Mouse (Mus musculus): ENCODE results near the gene Plch2.

The Plch2 gene

GRCm38 (mm10) chr4:155074418-155074817, 17.8 kb upstream of the Plch2 start:
- no peak for DNase-seq (ENCODE audit: low read depth)

GRCm38 (mm10) chr4:155070921-155071320, 14.3 kb upstream of the Plch2 start:
- DNase-seq (ENCODE audit: low read depth) = no peak

DNA sequence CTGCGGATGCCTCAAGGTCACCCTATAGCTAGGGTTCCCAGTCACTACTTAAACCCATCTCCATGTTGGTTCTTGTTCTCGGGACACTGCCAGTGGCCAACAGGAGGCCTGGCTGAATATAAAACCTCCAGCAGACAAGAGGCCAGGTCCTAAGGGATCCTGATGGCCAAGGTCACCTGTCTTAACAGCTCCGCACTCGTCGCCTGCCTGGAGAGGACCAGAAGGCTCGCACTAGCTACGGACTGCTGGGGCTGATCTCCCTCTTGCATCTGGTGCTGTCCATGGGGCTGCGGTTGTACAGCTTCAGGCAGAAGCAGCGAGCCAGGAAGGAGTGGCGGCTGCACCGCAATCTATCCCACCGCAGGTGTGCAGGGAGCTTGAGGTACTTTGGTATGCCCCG, 13.6 kb upstream of the Plch2 start:
- no peak for DNase-seq (ENCODE audit: low read depth)

DNA sequence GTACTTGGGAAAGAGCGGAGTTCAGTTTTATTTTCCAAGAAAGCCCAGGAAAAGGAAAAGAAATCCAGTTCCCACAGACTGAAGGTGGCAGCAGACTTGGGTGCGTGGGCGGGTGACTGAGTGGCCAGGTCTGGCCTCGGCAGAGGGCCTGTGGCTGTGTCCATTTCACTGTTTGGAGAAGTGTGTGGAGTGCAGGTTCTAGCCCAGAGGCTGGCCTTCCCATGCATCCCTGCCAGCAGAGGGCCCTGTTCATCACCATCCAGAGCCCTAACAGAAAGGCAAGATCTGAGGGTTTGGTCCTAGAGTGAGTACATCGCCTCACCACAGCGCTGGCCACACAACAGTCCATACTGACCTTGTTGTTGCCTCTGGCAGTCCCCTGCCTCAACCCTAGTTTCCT, 12.6 kb upstream of the Plch2 start:
- no peak for DNase-seq (ENCODE audit: low read depth)

GRCm38 (mm10) chr4:155068357-155068972, 11.9 kb upstream of the Plch2 start:
- DNase-seq (ENCODE audit: low read depth) = no peak

- DNase-seq (ENCODE audit: low read depth) = peak; percentile 98
These were observed 10.4 kb upstream of the Plch2 start, which contains the start of gene Pex10 for GRCm38 (mm10) chr4:155066834-155067522. Gene Pex10 (plus strand): TSS chr4:155067016.

- peak; percentile 92 for DNase-seq (ENCODE audit: low read depth)
These were observed 9.6 kb upstream of the Plch2 start for GRCm38 (mm10) chr4:155065970-155066833.

GRCm38 (mm10) chr4:155064474-155064873, 7.9 kb upstream of the Plch2 start:
- DNase-seq (ENCODE audit: low read depth) = no peak

GRCm38 (mm10) chr4:155063895-155064294, 7.3 kb upstream of the Plch2 start:
- DNase-seq (ENCODE audit: low read depth) = no peak

DNA sequence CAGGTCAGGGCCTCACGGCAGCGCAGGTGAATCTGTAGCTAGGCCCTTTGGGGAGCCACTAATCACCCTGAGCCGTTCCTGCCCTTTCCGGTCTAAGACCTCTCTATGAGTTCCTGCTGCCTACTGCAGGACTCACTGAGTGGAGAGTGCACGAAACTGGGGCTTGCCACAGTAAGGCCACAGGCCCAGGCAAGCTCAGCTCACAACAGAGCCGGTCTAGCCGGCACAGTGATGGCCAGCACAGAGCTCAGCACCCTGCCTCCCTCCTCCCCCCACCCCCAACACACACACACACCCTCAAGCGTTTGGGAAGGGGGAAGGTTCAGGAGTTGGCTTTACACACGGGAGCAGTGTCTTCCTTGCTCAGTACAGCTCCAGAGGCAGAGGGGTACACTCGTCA, 1.7 kb upstream of the Plch2 start:
- no peak for DNase-seq (ENCODE audit: low read depth)

- no peak for DNase-seq (ENCODE audit: low read depth)
These were observed 6.5 kb downstream of the Plch2 start for GRCm38 (mm10) chr4:155050116-155050515.

GRCm38 (mm10) chr4:155046636-155047035, 9.9 kb downstream of the Plch2 start:
- DNase-seq (ENCODE audit: low read depth) = no peak

DNA sequence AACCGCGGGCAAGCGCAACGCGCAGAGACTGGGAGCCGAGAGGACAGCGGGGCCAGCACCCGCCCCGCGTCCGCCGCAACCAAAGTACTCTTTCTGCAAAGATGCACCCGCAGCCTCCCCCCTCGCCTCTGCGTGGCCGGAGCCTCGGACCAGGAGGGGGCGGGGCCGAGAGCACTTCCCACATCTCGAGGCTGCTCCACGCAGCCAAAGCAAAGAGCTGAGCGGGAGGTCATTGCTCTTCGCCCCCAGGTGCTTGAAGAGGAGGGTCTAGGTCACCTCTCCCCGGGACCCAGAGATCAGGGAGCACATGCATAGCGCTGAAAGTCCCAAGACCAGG, 13.3 kb downstream of the Plch2 start:
- DNase-seq (ENCODE audit: low read depth) = no peak

DNA sequence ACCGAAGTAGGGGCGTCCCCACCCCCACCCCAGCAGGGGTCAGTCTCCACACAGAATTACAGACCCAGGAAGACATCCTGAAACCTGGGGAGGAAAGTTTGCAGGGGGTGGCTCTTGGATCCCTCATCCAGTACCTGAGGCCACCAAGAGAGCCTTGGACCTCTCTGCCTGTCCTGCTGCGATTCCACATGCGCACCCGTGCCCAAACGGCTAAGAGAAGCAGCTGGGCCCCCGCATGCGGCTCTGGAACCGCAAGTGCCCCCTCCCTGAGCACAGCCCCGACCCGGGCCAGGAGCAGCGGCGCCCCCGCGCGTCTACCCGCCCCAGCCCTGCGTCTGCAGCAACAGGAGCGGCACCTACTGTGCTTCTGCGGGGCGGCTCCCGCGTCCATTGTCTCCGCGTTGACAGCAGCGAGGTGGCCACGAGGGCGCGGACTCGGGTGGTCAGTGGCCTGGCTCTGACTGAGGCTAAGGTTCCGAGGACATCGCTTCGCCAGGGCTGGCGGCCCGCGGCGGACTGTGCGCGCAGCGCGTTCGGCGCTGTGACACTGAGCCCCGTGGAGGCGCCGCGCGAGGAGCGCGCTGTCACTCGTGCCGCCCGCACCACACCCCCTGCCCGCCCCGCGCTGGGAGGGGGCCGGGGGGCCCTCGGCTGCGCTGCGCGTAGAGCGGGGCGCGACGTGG, 13.8 kb downstream of the Plch2 start:
- DNase-seq (ENCODE audit: low read depth) = no peak

DNA sequence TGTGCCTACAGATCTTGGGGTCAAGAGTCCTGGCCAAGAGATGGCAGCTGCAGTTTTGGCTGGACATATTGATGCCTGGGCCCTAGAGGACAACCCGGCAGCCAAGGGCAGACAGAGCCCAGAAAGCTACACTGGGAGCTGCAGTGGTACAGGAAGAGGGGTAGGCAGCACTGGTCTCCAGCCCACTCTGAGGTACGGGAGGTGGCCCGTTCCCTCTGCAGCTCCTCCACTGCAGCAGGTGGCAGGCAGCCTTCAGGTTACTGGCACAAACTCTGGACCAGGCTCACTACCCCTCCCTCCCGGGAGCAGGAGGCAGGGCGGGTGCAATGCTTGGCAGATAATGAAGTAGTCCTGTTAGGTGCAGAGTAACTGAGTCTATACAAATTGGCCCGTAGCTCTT, 15.9 kb downstream of the Plch2 start:
- DNase-seq (ENCODE audit: low read depth) = no peak

DNA sequence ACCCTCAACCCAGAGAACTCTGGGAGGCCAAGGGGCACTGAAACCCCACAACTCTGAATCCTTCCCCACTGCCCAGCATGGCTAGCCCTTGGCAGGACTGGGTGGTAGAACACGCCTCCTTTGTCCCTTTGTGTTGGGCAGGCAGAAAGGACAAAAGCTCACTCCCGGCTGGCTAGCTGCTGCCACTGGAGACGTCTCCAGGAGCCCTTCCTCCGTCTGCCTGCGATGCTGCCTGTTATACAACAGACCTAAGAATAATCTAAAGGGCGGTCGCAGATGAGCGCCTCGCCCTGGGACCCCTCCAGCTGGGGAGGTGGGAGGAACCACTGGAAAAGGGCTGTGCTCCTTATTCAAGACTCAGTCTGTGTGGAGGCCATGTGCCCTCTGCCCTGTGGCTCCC, 16.4 kb downstream of the Plch2 start:
- no peak for DNase-seq (ENCODE audit: low read depth)

DNA sequence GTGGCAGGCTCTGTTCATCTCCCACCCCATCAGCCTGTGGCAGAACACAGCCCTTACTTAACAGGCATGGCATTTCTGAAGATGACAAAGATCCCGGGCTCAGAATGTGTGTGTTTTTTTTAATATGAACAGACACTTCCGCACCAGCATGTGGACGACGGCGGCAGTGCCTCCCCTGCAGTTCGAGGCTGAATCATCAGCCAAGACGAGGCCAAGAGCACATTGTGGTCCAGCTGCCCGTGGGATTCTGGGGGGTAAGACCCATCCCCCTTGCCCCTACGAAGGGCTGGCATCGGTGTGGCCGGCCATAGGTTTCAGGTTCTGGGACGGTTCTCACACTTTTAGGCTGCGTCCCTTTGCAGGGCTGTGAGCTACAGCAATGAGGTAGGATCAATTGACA, 21.8 kb downstream of the Plch2 start:
- DNase-seq (ENCODE audit: low read depth) = no peak

- no peak for DNase-seq (ENCODE audit: low read depth)
These were observed 22.4 kb downstream of the Plch2 start for GRCm38 (mm10) chr4:155034202-155034601.

- DNase-seq (ENCODE audit: low read depth) = no peak
These were observed 23.5 kb downstream of the Plch2 start for GRCm38 (mm10) chr4:155033115-155033514.

- DNase-seq (ENCODE audit: low read depth) = no peak
These were observed 32.2 kb downstream of the Plch2 start for GRCm38 (mm10) chr4:155024170-155025010.

- no peak for DNase-seq (ENCODE audit: low read depth)
These were observed 34.2 kb downstream of the Plch2 start for GRCm38 (mm10) chr4:155022228-155022855.
